Mouse (Mus musculus): ENCODE data around the gene Rp2.

- no peak for TF ChIP-seq CTCF (IDR thresholded peaks at IDR 0.05; ENCODE audit: insufficient read depth, low read length)
- TF ChIP-seq POLR2A (IDR thresholded peaks at IDR 0.05; ENCODE audit: borderline replicate concordance, extremely low read depth, low read depth, low read length) = no peak
These were observed 19.3 kb upstream of the Rp2 start for GRCm38 (mm10) chrX:20344980-20345379.
